Mouse (Mus musculus): ENCODE results near the gene Runx2.

DNA sequence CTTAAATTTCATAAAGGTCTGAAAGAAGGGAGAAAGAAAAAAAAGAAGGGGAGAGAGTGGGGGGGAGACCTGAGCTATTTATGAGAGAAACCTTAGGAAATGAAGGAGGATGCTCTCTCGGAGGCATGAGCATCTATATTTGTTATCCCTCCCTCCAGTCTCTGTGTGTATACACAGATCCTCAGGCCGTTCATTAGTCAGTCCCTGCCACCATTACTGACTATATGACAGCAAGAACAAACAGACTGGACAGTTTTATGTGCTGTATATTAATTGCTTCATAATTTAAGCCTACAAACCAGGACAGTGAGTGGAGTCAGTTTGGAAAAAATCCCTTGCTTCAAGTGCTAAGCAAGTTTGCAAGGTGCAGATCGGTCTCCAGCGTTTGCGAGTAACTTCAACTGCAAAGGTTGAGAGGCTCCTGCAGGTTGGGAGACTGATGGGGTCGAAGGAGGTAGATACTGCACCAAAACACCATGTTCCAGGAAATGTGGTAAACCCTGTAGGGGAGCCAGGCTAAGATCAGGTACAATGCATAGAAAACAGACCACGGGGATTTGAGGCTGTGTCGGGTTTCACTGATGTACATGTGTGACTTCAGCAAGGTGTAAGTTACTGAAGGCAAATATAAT lies 248.6 kb downstream of the Runx2 start:
- no peak for TF ChIP-seq CTCF (IDR thresholded peaks at IDR 0.05; ENCODE audit: insufficient read depth, low read depth, low read length)
- TF ChIP-seq POLR2A (IDR thresholded peaks at IDR 0.05; ENCODE audit: insufficient read depth, low read depth, low read length), result no peak

All from olfactory bulb, adult 2 months (tissue).